Mouse (Mus musculus) heart, postnatal 36 days (tissue): Measurements from ENCODE around the gene Pdlim7. TPM values are rescaled to one million over a fixed set of nuclear protein-coding genes. Genes with fewer than 3 reads are reported as not detected.
A peak's percentile ranks its signal among the peaks of the same experiment; 100 is the strongest.

Experiments
- DNase-seq, 2 experiments: peaks; one replicate each; pipeline ENCODE4 v3.0.0; 2021 to 2022
- intact Hi-C: fragments of 180-260 bp; cut with DNase I; formaldehyde crosslinking; loops from one replicate; pipeline ENCODE4 v1.15.1; 2025
- total RNA-seq, 2 experiments: library from RNA; stranded (reverse); gene quantifications; 2 replicates each; pipeline ENCODE4 v1.2.3; 2021

The Pdlim7 gene
- total RNA-seq = 10 to 100 TPM; 49.3 to 49.9 TPM

GRCm38 (mm10) chr13:55513111-55513748 is at the start of gene Pdlim7:
TSS of gene Pdlim7 (minus strand) at chr13:55513676.
- peak; percentile 96 to 98 for DNase-seq
- intact Hi-C loops = loop anchor here (2.0 kb wide), 1 partner anchor 40 kb away; no protein-coding TSS in a partner anchor

DNA sequence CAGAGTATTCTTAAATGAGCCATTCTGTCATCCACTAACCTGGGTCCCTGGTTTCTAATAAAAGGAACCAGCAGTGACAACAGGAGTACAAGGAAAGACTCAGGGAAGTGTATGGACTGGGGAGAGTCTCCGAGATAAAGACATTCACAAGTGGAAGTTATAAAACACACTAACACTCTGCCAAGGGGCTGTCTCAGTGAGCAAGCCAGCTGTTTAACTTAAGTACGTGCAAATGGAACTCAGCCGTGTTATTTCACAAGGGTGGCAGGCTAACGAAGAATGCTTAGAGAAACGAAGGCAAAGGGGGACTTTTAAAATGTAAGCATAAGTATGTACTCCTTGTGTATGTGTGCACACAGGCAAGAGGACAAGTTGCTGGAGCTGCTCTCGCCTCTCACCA is 44.0 kb upstream of the Pdlim7 start:
- intact Hi-C loops = no loop called here
- no peak for DNase-seq

GRCm38 (mm10) chr13:55555921-55556320 is 42.4 kb upstream of the Pdlim7 start:
- intact Hi-C loops = no loop called here
- DNase-seq = no peak

GRCm38 (mm10) chr13:55549061-55549460 is 35.6 kb upstream of the Pdlim7 start:
- intact Hi-C loops = no loop called here
- DNase-seq = no peak

DNA sequence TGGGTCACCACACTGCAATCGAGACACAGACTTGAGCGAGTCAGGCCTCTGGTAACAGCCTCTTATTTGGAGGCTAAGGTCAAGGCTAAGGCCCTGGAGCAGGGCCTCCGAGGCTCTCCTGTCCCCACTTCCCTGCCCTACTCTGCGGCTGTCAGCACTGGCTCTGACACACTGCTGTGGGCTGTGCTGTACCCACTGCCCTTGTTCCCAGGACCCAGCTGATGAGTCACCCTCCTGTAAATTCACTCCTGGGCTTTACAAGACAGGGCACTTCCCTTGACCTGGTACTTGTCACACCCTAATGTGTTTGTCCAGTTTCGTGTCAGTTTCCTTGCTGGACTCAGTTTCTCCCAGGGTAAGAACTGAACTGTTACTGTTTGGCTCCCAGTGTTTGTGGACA is 35.0 kb upstream of the Pdlim7 start:
- intact Hi-C loops = no loop called here
- no peak for DNase-seq

DNA sequence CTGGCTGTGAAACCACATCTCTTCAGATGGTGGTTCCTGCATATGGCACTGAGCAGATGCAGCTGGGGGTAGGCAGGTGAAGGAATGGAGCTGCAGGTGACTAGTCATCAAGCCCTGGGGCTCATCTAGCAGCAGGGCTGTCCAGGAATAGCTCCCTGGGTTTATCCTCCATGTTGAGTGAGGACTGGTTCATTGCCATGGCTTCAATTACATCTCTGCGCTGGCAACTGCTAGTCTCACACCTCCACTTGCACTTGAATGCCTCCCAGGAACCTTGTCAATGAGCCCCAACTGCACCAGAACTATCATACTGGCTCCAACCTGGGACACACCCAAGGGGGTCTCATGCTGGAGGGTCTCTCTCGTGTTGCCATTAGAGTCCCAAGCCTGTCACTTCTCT is 34.4 kb upstream of the Pdlim7 start:
- no peak for DNase-seq
- intact Hi-C loops = no loop called here

DNA sequence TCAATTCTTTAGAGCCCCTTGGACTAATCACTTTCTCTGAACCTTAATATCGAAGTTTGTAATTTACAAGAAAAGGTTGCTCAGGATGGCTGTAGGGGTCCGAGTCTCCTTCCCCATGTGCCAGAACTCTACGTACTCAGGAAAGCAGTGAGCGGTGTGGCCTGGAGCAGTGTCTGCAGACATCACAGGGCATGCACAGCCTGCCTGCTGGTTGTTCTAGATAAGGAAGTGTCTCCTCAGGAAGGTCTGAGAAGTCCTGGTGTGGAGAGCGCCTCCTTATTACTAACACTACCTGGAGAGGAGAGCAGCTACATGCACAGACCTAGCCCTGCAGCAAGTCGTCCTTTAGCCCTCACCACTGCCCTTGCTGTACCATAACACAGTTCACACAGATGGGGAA is 31.3 kb upstream of the Pdlim7 start:
- no peak for DNase-seq
- intact Hi-C loops = no loop called here

DNA sequence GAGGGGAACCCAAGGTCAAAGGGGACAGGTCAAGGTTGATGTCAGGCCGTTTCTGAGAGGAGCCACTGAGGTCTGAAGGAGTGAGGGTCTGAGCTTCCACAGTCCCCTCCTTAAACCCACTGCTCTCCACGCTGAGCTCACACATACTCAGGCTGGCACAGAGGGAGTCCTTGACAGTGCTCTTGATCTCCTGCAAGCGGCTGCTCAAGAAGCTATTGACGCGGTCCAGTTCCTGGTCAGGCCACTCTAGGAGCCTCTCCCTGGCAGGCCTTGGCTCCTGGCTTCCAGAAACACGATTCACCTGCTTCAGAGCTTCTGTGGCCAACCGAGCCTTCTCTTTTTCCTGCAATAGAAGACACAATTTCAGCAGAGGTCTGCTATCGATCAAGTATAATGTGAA is 30.0 kb upstream of the Pdlim7 start:
- no peak for DNase-seq
- intact Hi-C loops = no loop called here

DNA sequence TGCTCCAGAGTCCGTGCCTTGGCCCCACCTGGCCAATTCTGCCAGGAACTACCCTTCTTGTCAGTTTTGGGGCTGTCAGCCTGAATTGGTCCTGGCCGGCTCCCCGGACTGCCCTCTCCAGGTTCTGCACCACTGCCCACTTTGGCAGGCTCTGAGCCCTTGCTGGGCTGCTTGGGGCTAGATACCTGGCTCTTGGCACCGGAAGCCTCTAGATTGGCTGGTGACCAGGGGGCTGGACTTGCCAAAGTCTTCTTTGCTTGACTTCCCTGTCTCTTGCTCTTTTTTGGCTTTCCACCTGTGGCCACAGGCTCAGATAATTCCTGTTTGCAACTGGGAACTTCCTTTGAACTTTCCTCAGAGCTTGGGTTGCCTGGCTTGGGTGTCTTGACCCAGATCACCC is 29.4 kb upstream of the Pdlim7 start:
- intact Hi-C loops = no loop called here
- no peak for DNase-seq

DNA sequence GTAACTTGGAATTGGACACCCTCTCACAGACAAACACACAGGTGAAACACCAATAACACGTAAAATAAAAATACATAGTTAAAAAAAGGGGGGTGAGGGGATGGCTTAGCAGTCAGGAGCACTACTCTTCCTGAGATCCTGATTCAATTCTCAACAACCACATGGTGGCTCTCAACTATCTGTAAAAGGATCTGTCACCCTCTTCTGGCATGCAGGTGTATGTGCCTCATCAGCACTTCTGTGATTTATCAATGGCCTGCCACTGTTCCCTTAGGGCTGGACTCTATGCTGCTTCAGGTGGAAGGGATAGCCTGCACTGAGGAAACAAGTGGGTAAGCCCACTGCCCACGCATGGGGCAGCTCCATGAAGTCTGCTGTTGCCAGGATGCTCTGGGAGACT is 27.5 kb upstream of the Pdlim7 start:
- DNase-seq = no peak

DNA sequence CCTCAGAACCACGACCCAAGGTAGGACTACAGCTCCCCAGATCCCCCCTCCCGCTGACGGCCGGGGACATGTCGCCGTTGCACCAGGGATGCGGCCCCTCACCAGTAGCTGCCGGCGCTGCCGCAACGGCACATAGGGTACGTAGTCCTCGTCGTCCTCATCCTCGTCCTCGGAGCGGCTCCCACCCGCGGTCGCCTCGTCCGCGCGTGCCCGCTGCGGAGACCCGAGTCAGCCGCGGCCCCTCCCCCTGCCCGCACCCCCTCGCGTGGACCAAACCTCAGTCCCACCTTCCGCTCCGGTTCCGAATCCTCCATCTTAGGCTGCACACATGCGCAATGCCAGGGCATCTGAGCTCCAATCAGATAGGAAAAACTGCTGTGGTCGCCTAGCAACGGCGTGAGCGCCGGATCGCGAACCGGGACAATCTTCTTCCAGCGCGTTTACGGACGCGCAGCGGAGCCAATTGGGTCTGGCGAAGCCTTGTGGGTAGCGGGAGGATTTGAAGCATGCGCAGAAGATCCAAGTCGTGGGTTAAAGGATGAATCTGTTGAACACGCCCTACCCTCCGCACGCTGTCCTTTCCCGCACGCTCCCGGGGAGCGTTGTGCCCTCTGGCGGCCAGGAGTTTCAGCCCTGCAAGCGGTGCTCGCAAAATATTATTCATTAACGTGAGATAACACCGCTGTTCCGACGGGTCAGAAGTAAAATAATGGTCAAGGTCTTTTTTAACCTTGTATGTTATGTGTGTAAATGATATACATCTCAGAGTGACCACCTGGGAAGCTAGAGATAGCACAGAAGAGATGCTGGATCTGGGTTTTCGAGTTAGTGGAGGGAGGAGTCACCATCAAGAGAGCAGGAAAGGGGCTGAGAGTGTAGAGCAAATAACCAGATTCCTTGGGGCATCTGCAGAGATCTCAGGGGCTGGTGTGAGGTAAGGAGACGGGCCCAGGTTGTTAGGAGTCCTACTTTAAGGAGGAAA is 23.0 kb upstream of the Pdlim7 start, which contains the start of gene Ddx41:
Ddx41 (minus strand) TSS at position 465 of the 982 bp plus-strand sequence.
- peak; percentile 99 for DNase-seq
- intact Hi-C loops = loop anchor here (2.0 to 5.0 kb wide), 2 partner anchors 56 to 129 kb away; no protein-coding TSS in a partner anchor

More for the DNA sequence above, 27.5 kb upstream of the Pdlim7 start:
- intact Hi-C loops = no loop called here

GRCm38 (mm10) chr13:55535796-55536193 is 22.3 kb upstream of the Pdlim7 start:
- intact Hi-C loops = loop anchor here (2.0 to 5.0 kb wide), 2 partner anchors 57 to 128 kb away; no protein-coding TSS in a partner anchor
- no peak for DNase-seq

- intact Hi-C loops = loop anchor here (5.0 kb wide), 1 partner anchor 128 kb away; no protein-coding TSS in a partner anchor
- DNase-seq = no peak
These were observed 21.7 kb upstream of the Pdlim7 start for GRCm38 (mm10) chr13:55535191-55535590.

- no peak for DNase-seq
- intact Hi-C loops = no loop called here
These were observed 15.9 kb upstream of the Pdlim7 start, which contains the start of gene Dok3 for GRCm38 (mm10) chr13:55529198-55529915. TSS of gene Dok3 (minus strand) at chr13:55529296.

- peak in 1 of 2 experiments; percentile 34 for DNase-seq
- intact Hi-C loops = no loop called here
These were observed 14.6 kb upstream of the Pdlim7 start for GRCm38 (mm10) chr13:55527834-55528772.

- DNase-seq = no peak
- intact Hi-C loops = no loop called here
These were observed 13.7 kb upstream of the Pdlim7 start for GRCm38 (mm10) chr13:55527212-55527611.

GRCm38 (mm10) chr13:55525733-55526553 is 12.5 kb upstream of the Pdlim7 start:
- no peak for DNase-seq

GRCm38 (mm10) chr13:55523951-55524600 is 10.6 kb upstream of the Pdlim7 start:
- no peak for DNase-seq
- intact Hi-C loops = no loop called here

More at GRCm38 (mm10) chr13:55525733-55526553, 12.5 kb upstream of the Pdlim7 start:
- intact Hi-C loops = no loop called here
